Mouse (Mus musculus): ENCODE data around the gene B4galt1. TPM values are rescaled to one million over a fixed set of nuclear protein-coding genes. Genes with fewer than 3 reads are reported as not detected.
A peak's percentile ranks its signal among the peaks of the same experiment; 100 is the strongest.

B4galt1 gene
- total RNA-seq (2015; ENCODE audit: low replicate concordance) (49.4 and 49.9 TPM in 2 replicates), total RNA-seq (2017; ENCODE audit: low replicate concordance) (43.9 and 46.2 TPM in 2 replicates)

DNA sequence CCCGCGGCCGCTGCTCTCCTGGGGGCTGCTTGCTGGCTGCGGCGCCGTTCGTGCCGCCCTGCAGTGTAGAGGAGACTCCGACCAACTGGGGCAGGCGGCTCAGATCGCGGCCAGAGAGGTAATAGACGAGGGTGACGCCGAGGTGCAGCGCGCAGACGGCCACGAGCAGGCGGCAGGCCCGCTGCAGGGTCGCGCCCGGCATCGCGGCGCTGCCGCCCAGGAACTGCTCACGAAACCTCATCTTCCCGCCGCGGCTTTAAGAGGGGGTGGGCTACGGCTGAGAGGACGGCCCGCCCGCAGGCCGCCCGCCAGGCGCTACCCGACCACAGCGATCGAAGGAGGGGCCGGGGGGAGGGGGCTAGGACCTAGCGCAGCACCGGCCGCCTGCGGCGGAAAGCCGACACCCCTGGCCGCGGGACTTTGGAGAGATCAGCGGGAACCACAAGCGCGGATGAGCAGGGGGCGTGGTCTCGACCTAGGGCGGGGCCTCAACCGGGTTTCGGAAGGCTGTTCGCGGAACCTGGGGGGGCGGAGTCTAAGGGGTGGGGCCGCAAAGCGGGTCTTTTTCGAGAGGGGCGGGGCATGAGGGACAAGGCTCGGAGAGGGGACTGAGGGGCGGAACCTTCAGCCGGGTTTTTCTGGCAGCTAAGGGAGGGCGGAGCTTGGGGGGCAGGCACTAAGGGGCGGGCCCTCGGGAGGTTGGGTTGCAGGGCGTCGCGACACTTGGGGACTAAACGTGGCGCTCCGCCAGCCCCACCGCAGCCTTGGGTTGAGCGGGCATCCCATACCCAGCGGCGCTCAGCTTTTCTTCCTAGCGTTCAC lies at the start of gene B4galt1:
Gene B4galt1 (minus strand): TSS at position 441 of the 822 bp plus-strand sequence.
- ATAC-seq (replicated peaks; ENCODE audit: low FRiP score, poor library complexity, severe bottlenecking), result peak; percentile 76

GRCm38 (mm10) chr4:40900612-40901011 lies 46.8 kb upstream of the B4galt1 start:
- no peak for ATAC-seq (replicated peaks; ENCODE audit: low FRiP score, poor library complexity, severe bottlenecking)

- no peak for ATAC-seq (replicated peaks; ENCODE audit: low FRiP score, poor library complexity, severe bottlenecking)
Observed at GRCm38 (mm10) chr4:40900071-40900470, 46.3 kb upstream of the B4galt1 start.

DNA sequence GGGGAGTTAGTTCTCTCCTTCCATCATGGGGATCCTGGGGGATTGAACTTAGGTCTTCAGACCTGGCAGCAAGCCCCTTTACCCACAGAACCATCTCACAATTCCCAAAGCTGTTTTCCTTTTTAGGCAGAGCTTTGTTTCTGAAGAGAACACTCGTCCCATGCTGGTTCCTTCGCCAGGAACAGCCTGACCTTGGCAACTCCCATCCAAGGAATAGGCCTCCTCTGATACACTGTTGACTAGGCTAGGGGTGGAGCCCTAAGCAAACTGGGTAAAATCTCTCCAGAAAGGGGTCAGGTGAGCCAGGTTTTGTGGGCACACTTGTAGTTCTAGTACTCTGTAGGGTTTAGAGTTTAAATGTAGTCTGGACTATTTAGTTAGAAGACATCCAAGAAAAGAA lies 45.5 kb upstream of the B4galt1 start:
- no peak for ATAC-seq (replicated peaks; ENCODE audit: low FRiP score, poor library complexity, severe bottlenecking)

- no peak for ATAC-seq (replicated peaks; ENCODE audit: low FRiP score, poor library complexity, severe bottlenecking)
Observed at GRCm38 (mm10) chr4:40898476-40899044, 44.8 kb upstream of the B4galt1 start.

GRCm38 (mm10) chr4:40895646-40896045 lies 41.8 kb upstream of the B4galt1 start:
- no peak for ATAC-seq (replicated peaks; ENCODE audit: low FRiP score, poor library complexity, severe bottlenecking)

DNA sequence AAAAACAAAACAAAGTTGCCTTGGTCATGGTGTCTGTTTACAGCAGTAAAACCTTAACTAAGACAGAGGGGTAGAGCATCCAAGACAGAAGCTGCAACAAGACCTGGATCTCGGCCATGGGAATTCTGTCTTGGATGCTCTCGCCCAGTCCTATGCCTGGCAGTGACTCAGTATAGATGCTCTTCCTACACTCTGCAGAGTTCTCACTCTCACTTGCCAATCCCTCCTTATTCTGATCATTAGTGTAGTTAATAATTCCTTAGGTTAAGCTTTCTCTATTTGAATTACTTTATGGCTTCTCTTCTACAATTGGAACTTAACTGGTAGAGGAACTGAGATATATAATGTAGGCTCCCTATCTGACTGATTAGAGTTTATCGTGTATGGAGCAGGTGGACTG lies 41.3 kb upstream of the B4galt1 start:
- no peak for ATAC-seq (replicated peaks; ENCODE audit: low FRiP score, poor library complexity, severe bottlenecking)

GRCm38 (mm10) chr4:40891206-40891605 lies 37.4 kb upstream of the B4galt1 start:
- no peak for ATAC-seq (replicated peaks; ENCODE audit: low FRiP score, poor library complexity, severe bottlenecking)

- no peak for ATAC-seq (replicated peaks; ENCODE audit: low FRiP score, poor library complexity, severe bottlenecking)
Observed at GRCm38 (mm10) chr4:40889983-40890382, 36.2 kb upstream of the B4galt1 start.

DNA sequence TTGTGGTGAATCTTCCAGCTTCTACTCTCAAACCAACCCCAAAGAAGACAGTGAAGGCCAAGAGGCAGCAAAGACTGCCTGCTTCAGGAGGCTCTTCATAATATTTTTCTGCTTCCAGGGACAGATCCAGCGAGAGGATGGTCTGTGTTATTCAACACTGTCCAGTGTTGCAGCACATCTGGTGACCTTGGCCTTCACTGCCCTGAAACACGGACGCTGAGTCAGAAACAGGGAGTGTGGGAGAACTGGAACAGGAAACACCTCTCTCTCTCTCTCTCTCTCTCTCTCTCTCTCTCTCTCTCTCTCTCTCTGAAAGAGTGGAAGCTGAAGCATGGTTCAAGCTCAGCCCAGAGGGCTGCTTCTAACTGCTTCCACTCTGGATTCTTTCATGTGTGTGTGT lies 35.4 kb upstream of the B4galt1 start:
- ATAC-seq (replicated peaks; ENCODE audit: low FRiP score, poor library complexity, severe bottlenecking), result no peak

- ATAC-seq (replicated peaks; ENCODE audit: low FRiP score, poor library complexity, severe bottlenecking), result no peak
Observed at GRCm38 (mm10) chr4:40888839-40889238, 35.0 kb upstream of the B4galt1 start.

DNA sequence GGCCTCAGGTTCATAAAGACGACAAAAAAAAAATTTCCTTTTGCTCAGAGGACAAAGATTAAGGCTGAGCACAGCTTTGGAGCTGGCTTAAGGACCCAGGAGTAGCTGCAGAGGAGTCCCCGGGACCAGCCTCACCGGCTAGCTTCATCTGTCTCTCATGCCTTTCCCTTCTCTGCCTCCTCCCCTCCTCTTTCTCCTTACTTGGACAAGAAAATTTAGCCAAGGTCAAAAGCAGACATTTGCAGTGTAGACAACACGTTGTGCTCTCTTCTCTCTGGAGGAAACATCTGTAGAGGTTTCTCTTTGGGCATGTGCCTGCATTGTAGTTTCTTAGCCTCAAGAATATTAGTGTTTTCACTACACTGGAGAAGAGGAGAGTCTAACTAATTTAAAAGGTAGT lies 32.1 kb upstream of the B4galt1 start:
- ATAC-seq (replicated peaks; ENCODE audit: low FRiP score, poor library complexity, severe bottlenecking), result no peak

- ATAC-seq (replicated peaks; ENCODE audit: low FRiP score, poor library complexity, severe bottlenecking), result no peak
Observed at GRCm38 (mm10) chr4:40885166-40885525, 31.3 kb upstream of the B4galt1 start.

- ATAC-seq (replicated peaks; ENCODE audit: low FRiP score, poor library complexity, severe bottlenecking), result no peak
Observed at GRCm38 (mm10) chr4:40884282-40885165, 30.7 kb upstream of the B4galt1 start.

- ATAC-seq (replicated peaks; ENCODE audit: low FRiP score, poor library complexity, severe bottlenecking), result no peak
Observed at GRCm38 (mm10) chr4:40883200-40883599, 29.4 kb upstream of the B4galt1 start.

- ATAC-seq (replicated peaks; ENCODE audit: low FRiP score, poor library complexity, severe bottlenecking), result 0 out of 2 replicates have a peak, but pooled peaks have one; percentile 18
Observed at GRCm38 (mm10) chr4:40877528-40877927, 23.7 kb upstream of the B4galt1 start.

GRCm38 (mm10) chr4:40876814-40877371 lies 23.1 kb upstream of the B4galt1 start:
- ATAC-seq (replicated peaks; ENCODE audit: low FRiP score, poor library complexity, severe bottlenecking), result 0 out of 2 replicates have a peak, but pooled peaks have one; percentile 25

GRCm38 (mm10) chr4:40875842-40876241 lies 22.0 kb upstream of the B4galt1 start:
- no peak for ATAC-seq (replicated peaks; ENCODE audit: low FRiP score, poor library complexity, severe bottlenecking)

DNA sequence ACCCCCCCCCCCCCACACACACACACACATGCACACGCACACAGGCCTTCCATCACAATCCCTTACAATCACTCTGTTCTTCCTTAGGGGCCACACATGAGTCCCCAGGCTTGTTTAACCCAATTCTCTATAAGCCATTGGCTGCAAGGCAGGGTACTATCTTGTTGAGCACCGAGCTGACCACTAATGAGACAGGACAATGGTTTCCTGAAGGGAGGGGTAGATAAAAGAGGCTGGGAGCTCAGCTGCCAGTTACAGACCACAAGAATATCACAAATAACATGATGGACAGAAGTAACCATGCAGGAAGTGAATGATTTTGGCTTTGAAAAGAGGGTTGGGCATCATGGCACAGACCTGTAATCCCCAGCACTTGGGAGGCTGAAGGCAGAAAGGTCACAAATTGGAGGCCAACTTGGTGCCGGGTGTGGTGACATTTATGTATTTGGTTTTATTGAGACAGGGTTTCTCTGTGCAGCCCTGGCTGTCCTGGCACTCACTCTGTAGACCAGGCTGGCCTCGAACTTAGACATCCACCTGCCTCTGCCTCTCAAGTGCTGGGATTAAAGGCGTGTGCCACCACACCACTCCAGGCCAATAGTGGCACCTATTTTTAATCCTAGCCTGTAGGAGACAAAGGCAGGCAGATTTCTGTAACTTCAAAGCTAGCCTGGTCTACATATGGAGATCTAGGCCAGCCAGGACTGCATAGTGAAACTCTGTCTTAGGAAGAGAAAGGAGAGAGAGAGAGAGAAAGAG lies 21.2 kb upstream of the B4galt1 start:
- ATAC-seq (replicated peaks; ENCODE audit: low FRiP score, poor library complexity, severe bottlenecking), result no peak

Measured in erythroid progenitor cell, adult 5-6 weeks (primary cell).